Mouse (Mus musculus) cortical plate, adult 2 months (tissue): Measurements from ENCODE around the gene Hist1h2aa.

Experiments
- CTCF ChIP-seq: fragments of 200-500 bp; IDR thresholded peaks from 2 replicates; pipeline ENCODE4 v1.5.1; 2011; ENCODE audit warnings: mild to moderate bottlenecking, control low read depth, low read length; ENCODE audit not compliant: insufficient read depth; ENCODE audit errors: extremely low read depth
- POLR2A ChIP-seq: fragments of 200-500 bp; IDR thresholded peaks from 2 replicates; pipeline ENCODE4 v1.6.1; 2011; ENCODE audit warnings: mild to moderate bottlenecking, low read length, control low read depth; ENCODE audit not compliant: insufficient read depth; ENCODE audit errors: extremely low read depth

DNA sequence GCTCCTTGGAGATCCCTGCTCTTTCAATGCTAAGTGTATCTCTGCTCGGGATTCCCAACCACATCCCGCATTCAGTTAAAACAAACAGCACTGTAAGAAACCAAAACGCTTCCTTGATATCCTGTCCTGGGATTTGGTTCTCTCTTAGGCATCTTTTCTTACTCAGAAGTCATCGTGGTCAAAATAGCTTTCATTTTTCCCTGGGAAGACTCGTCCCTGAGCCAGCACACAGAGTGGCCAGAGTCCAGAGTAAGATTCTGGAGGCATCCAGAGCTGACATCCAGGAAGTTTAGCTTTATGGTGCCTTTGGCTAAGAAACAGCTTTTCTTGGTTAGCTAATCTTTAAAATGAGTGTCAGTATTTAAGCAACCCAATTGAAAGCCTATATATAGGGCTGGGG is 38.0 kb downstream of the Hist1h2aa start:
- TF ChIP-seq POLR2A: no peak
- no peak for TF ChIP-seq CTCF
